In genomic region chr14:120275246-120276238, GRCm38 (mm10) we compare ENCODE assay signal across 8 mouse cellular contexts. TPM values are rescaled to one million over a fixed set of nuclear protein-coding genes. Genes with fewer than 3 reads are reported as not detected.
DNase-seq lines count a peak whose midpoint lies in the region; ATAC-seq and TF ChIP-seq lines count a peak whose summit lies in the region.

Gene Mbnl2 (plus strand): TSS chr14:120275669.

- peaks cover 24% of the 10 kb centered on the region for H3K79me2 ChIP-seq in liver, adult 2 months (ENCODE audit: control insufficient read depth, insufficient read depth, low read length)
- H3K79me2 ChIP-seq in myocyte (ENCODE audit: control insufficient read depth, insufficient read depth) = peaks cover 50% of the 10 kb centered on the region

- H3K4me3 ChIP-seq in heart, embryonic 10.5 days = peak within 1 kb of the TSS; percentile 77
- H3K4me3 ChIP-seq in kidney, embryonic 16.5 days (ENCODE audit: low read length) = peak within 1 kb of the TSS; percentile 68
- peak within 1 kb of the TSS; percentile 68 for H3K4me3 ChIP-seq in liver, adult 2 months (ENCODE audit: insufficient read depth, low read depth, low read length)
- H3K4me3 ChIP-seq in myocyte = peak within 1 kb of the TSS; percentile 85

- peaks cover 34% of the 10 kb centered on the region for H3K4me1 ChIP-seq in heart, embryonic 10.5 days
- H3K4me1 ChIP-seq in kidney, embryonic 16.5 days (ENCODE audit: insufficient read depth, low read length) = peaks cover 44% of the 10 kb centered on the region
- H3K4me1 ChIP-seq in liver, adult 2 months (ENCODE audit: control insufficient read depth, insufficient read depth, low read length) = peaks cover 15% of the 10 kb centered on the region

- H3K27ac ChIP-seq in heart, embryonic 10.5 days = peak within 1 kb of the TSS; percentile 91
- H3K27ac ChIP-seq in kidney, embryonic 16.5 days (ENCODE audit: low read length) = peak within 1 kb of the TSS; percentile 95
- peak within 1 kb of the TSS; percentile 79 for H3K27ac ChIP-seq in liver, adult 2 months (replicated peaks; ENCODE audit: insufficient read depth, low read depth, low read length)

- peak within 1 kb of the TSS; percentile 81 for H3K9ac ChIP-seq in kidney, embryonic 16.5 days (replicated peaks; ENCODE audit: low read length)
- peak within 1 kb of the TSS; percentile 76 for H3K9ac ChIP-seq in liver, adult 2 months (ENCODE audit: low read depth, low read length)

- peak; percentile 92 to 93 for DNase-seq in B cell, adult 2 months
- DNase-seq in brain, adult 2 months (ENCODE audit: low read depth, low spot score) = peak; percentile 99
- peak; percentile 98 for DNase-seq in heart, embryonic 10.5 days (ENCODE audit: low spot score)
- peak; percentile 90 for DNase-seq in liver, adult 2 months (ENCODE audit: extremely low read depth, low read depth, low spot score)
- peak; percentile 93 for DNase-seq in splenic B cell, adult 2 months (ENCODE audit: low read depth, low spot score)

- H3K4me2 ChIP-seq in kidney, embryonic 16.5 days (replicated peaks; ENCODE audit: low read depth, low read length) = peak within 1 kb of the TSS; percentile 82
- H3K4me2 ChIP-seq in myocyte (ENCODE audit: low read depth) = peak within 1 kb of the TSS; percentile 97

- H3K9me3 ChIP-seq in heart, embryonic 10.5 days = no peaks in the 10 kb centered on the region
- no peaks in the 10 kb centered on the region for H3K9me3 ChIP-seq in kidney, embryonic 16.5 days (ENCODE audit: low read length)

- TF ChIP-seq POLR2A in liver, adult 2 months (IDR thresholded peaks at IDR 0.05; ENCODE audit: extremely low read depth, insufficient read depth, low read length) = peak; percentile 54; the same call in 1 of the 2 replicates
- TF ChIP-seq POLR2A in myocyte (IDR thresholded peaks at IDR 0.05; ENCODE audit: insufficient read length, low read depth) = peak; percentile 71

- no peak within 1 kb of the TSS for H3ac ChIP-seq in myocyte (ENCODE audit: control insufficient read depth, insufficient read length)

- 3% methylated on average over 35 of the region's 35 CpGs for WGBS in heart, embryonic 10.5 days
- under 1% methylated on average over 35 of the region's 35 CpGs for WGBS in kidney, embryonic 16.5 days
- under 1% methylated on average over 35 of the region's 35 CpGs for WGBS in liver, adult 2 months

- no peak for TF ChIP-seq CTCF in liver, adult 2 months (IDR thresholded peaks at IDR 0.05; ENCODE audit: low read depth, low read length)

- no peaks in the 10 kb centered on the region for H3K27me3 ChIP-seq in heart, embryonic 10.5 days (ENCODE audit: insufficient read depth, poor library complexity, severe bottlenecking)
- no peaks in the 10 kb centered on the region for H3K27me3 ChIP-seq in kidney, embryonic 16.5 days (ENCODE audit: insufficient read depth, low read length)
- H3K27me3 ChIP-seq in liver, adult 2 months (ENCODE audit: control insufficient read depth, insufficient read depth, low read length) = no peaks in the 10 kb centered on the region
- H3K27me3 ChIP-seq in myocyte (ENCODE audit: control insufficient read depth, insufficient read depth, insufficient read length) = no peaks in the 10 kb centered on the region
- no peaks in the 10 kb centered on the region for H3K27me3 ChIP-seq in splenic B cell, adult 2 months (ENCODE audit: control insufficient read depth, insufficient read depth, low read length, poor library complexity, severe bottlenecking)

- H3K36me3 ChIP-seq in heart, embryonic 10.5 days = no peaks in the 10 kb centered on the region
- H3K36me3 ChIP-seq in kidney, embryonic 16.5 days (ENCODE audit: insufficient read depth, low read length) = no peaks in the 10 kb centered on the region
- H3K36me3 ChIP-seq in liver, adult 2 months (ENCODE audit: control insufficient read depth, insufficient read depth, low read length) = no peaks in the 10 kb centered on the region
- H3K36me3 ChIP-seq in myocyte (ENCODE audit: control insufficient read depth, insufficient read depth) = no peaks in the 10 kb centered on the region
- no peaks in the 10 kb centered on the region for H3K36me3 ChIP-seq in splenic B cell, adult 2 months (ENCODE audit: control insufficient read depth, insufficient read depth, low read length, poor library complexity, severe bottlenecking)

- peak; percentile 97 for ATAC-seq in erythroblast, adult 5-6 weeks (replicated peaks; ENCODE audit: low FRiP score, poor library complexity, severe bottlenecking)
- ATAC-seq in kidney, embryonic 16.5 days (ENCODE audit: low FRiP score, low TSS enrichment) = peak; percentile 97

TF ChIP-seq in myocyte, 11 proteins besides CTCF, POLR2A, EP300 and RAD21:
- TF ChIP-seq CEBPB (IDR thresholded peaks at IDR 0.05; ENCODE audit: insufficient read depth, poor library complexity, severe bottlenecking) (peak; percentile 64; the same call in 1 of the 2 replicates), E2F4 (IDR thresholded peaks at IDR 0.05; ENCODE audit: insufficient read depth) (no peak), MAX (IDR thresholded peaks at IDR 0.05; ENCODE audit: low read depth) (no peak), TCF3 (IDR thresholded peaks at IDR 0.05; ENCODE audit: insufficient read length, low read depth) (no peak), POLR2AphosphoS2 (IDR thresholded peaks at IDR 0.05; ENCODE audit: insufficient read length, low read depth) (peak; percentile 41), SRF (IDR thresholded peaks at IDR 0.05; ENCODE audit: control insufficient read depth, insufficient read length, low read depth) (peak; percentile 5)

RNA-seq across cellular contexts. Expression of gene Mbnl2, which starts in this region (rescaled TPM):
- 36.8 and 45.3 TPM in 2 replicates for total RNA-seq in erythroblast, adult 5-6 weeks (2015; ENCODE audit: low replicate concordance)
- 30.1 and 44.6 TPM in 2 replicates for total RNA-seq in erythroblast, adult 5-6 weeks (2017; ENCODE audit: low replicate concordance)
- polyA plus RNA-seq in heart, embryonic 10.5 days (2016; fragmentation: Nextera tagmentation; extraction: Ambion mirVana) = 71.5 and 91.4 TPM in 2 replicates
- 103 and 106 TPM in 2 replicates for polyA plus RNA-seq in kidney, embryonic 16.5 days (2015; fragmentation: Nextera tagmentation; extraction: Ambion mirVana)
- 32.2 and 35.2 TPM in 2 replicates for total RNA-seq in liver, adult 2 months (2014; rRNA removed)
- 16.4 and 17.5 TPM in 2 replicates for polyA plus RNA-seq in liver, adult 2 months (2012; rRNA removed)
- polyA plus RNA-seq in myocyte (2012; fragmentation: generic; extraction: Trizol) = 38.5 TPM

Comparison
In these comparisons a context has a peak if more than half of its experiments do, and no peak if none do; other contexts are left out.
1. Peak in every context shown above with its lines: DNase-seq, ATAC-seq, H3K4me3 ChIP-seq and H3K27ac ChIP-seq.